Mouse (Mus musculus) heart, postnatal 25 days (tissue): ENCODE results near the gene AC134908.4. TPM values are rescaled to one million over a fixed set of nuclear protein-coding genes. Genes with fewer than 3 reads are reported as not detected.

ENCODE experiments used
- DNase-seq: peaks from one replicate; pipeline ENCODE4 v3.0.0; 2022; ENCODE audit warnings: low spot score
- intact Hi-C: fragments of 180-260 bp; cut with DNase I; formaldehyde crosslinking; loops from one replicate; pipeline ENCODE4 v1.15.1; 2025
- total RNA-seq, 2 experiments: library from RNA; stranded (reverse); gene quantifications; 2 replicates each; pipeline ENCODE4 v1.2.3; 2021

AC134908.4 gene
- total RNA-seq, 2 experiments from 2014 or later = 0.53 TPM; not detected in 1

DNA sequence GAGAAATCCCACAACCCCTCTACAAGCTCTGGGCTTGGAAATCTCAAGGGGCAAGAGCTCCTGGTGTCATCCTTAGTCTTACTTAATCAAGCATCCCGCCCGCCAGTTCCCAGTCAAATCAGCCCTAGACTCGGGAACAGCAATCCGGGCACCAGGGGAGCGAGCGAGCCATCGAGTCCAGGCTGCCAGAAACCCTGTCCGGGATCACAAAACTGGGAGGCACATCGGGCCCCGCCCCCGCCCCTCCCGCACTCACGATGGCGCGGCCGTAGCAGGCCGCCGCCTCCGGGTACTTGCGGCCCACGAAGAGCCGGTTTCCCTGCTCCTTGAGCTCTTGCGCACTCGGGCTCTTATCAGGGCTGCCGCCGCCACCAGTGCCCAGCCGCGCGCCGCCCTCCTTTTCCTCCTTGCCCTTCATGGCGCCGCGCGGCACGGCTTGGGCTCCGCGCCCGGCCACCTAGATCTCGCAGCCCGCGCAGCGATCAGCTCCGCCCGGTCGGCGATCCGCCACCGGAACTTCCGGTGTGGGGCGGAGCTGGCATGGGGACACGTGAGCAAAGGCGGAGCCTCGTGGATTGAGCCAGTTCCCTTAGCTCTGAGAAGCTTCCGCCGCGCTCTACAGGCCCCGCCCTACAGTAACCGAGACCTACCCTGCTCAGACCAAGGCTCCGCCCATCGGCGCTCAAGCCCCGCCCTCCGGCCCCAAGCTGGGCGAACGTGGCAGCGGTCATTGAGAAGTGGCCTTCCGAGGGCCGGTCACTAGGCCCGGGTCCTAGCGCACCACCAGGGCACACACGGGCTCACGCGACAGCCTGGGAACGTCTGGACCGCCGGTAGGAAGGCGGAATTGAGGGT is 37.2 kb upstream of the AC134908.4 start:
- DNase-seq = peak; percentile 99
- intact Hi-C loops = loop anchor here (5.0 kb wide), 1 partner anchor 35 kb away; the partner anchor contains the start of gene Mcrip2

GRCm38 (mm10) chr17:25831451-25832281 is 36.2 kb upstream of the AC134908.4 start:
- DNase-seq = no peak
- intact Hi-C loops = loop anchor here (5.0 kb wide), 1 partner anchor 36 kb away; the partner anchor contains the start of gene Mcrip2

- no peak for DNase-seq
- intact Hi-C loops = loop anchor here (5.0 kb wide), 1 partner anchor 36 kb away; the partner anchor contains the start of gene Mcrip2
Measured at GRCm38 (mm10) chr17:25830806-25831431, 35.5 kb upstream of the AC134908.4 start.

GRCm38 (mm10) chr17:25830200-25830753 is 34.8 kb upstream of the AC134908.4 start:
- intact Hi-C loops = loop anchor here (5.0 kb wide), 1 partner anchor 37 kb away; the partner anchor contains the start of gene Mcrip2

DNA sequence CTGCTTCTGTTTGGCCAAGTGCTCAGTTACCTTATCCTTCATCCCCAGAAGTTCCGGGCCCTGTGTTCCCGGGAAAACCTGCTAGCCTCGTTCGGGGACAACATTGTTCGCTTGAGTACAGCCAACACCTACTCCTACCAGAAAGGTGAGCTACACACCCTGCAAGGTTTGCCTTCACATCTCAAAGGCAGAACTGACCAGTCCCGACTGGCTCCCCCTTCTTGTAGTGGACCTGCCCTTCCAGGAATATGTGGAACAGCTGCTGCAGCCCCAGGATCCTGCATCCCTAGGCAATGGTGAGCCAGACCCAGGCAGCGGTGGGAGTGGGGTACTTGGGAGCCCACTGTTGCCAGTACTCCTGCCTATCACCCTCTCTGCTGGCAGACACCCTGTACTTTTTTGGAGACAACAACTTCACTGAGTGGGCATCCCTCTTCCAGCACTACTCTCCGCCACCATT is 34.1 kb upstream of the AC134908.4 start:
- no peak for DNase-seq
- intact Hi-C loops = loop anchor here (5.0 kb wide), 1 partner anchor 38 kb away; the partner anchor contains the start of gene Mcrip2

More at GRCm38 (mm10) chr17:25830200-25830753, 34.8 kb upstream of the AC134908.4 start:
- no peak for DNase-seq

- peak; percentile 57 for DNase-seq
- intact Hi-C loops = no loop called here
Measured at GRCm38 (mm10) chr17:25828712-25829557, 33.5 kb upstream of the AC134908.4 start, which contains the start of gene Jmjd8. Jmjd8 (plus strand) TSS chr17:25828867.

DNA sequence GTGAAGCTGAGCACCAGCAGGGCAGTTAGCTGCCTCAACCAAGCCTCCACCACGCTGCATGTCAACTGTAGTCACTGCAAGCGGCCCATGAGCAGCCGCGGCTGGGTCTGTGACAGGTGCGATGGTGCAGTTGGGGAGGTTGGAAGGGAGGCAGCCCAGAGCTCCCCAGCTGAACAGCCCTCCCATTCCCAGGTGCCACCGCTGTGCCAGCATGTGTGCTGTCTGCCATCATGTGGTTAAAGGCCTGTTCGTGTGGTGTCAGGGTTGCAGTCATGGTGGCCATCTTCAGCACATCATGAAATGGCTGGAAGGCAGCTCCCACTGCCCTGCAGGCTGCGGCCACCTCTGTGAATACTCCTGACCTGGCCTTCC is 32.8 kb upstream of the AC134908.4 start:
- DNase-seq = no peak
- intact Hi-C loops = no loop called here

DNA sequence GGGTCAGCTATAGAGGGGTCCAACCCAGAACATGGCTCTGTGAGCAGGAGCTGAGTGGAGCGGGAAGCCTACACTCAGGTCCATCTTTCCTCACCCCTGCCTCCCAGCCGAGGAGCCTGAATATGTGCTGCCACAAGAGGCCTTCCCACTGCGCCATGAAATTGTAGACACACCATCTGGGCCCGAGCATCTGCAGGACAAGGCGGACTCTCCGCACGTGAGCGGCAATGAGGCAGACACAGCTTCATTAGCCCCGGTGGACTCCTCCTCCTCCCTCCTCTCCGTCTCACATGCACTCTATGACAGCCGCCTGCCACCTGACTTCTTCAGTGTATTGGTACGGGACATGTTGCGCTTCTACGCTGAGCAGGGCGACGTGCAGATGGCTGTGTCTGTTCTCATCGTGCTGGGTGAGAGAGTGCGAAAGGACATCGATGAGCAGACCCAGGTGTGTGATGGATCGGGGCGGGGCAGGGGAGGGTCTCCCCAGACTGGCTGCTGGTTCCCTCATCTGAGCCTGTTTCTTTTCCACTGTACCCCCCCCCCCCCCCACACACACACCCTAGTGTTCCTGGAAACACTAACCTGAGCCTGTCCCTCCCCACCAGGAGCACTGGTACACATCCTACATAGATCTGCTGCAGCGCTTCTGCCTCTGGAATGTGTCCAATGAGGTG is 32.2 kb upstream of the AC134908.4 start:
- intact Hi-C loops = no loop called here
- DNase-seq = no peak

DNA sequence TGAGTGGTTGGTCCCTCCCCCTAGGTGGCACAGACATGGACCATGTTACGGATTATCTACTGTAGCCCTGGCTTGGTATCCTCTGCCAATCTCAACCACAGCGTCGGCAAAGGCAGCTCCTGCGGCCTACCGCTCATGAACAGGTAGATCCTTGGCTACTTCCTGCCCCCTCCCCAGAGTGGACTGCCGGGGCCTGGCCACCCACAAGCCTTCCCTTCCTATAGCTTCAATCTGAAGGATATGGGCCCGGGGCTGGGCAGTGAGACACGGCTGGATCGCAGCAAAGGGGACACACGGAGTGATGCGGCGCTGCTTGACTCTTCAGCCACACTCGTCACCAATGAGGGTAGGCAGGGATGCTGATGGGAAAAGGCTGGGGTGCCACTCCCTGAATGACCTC is 31.6 kb upstream of the AC134908.4 start:
- intact Hi-C loops = no loop called here
- no peak for DNase-seq

GRCm38 (mm10) chr17:25825984-25826570 is 30.6 kb upstream of the AC134908.4 start:
- DNase-seq = no peak
- intact Hi-C loops = no loop called here

GRCm38 (mm10) chr17:25825311-25825710 is 29.9 kb upstream of the AC134908.4 start:
- no peak for DNase-seq
- intact Hi-C loops = no loop called here

- intact Hi-C loops = no loop called here
Measured at GRCm38 (mm10) chr17:25824362-25825142, 29.1 kb upstream of the AC134908.4 start.

GRCm38 (mm10) chr17:25823452-25823851 is 28.0 kb upstream of the AC134908.4 start, which contains the start of gene Wdr24:
Wdr24 (plus strand) TSS chr17:25823627.
- DNase-seq = no peak
- intact Hi-C loops = loop anchor here (2.0 kb wide), 1 partner anchor 27 kb away; the partner anchor contains the start of gene Metrn

More at GRCm38 (mm10) chr17:25824362-25825142, 29.1 kb upstream of the AC134908.4 start:
- no peak for DNase-seq

DNA sequence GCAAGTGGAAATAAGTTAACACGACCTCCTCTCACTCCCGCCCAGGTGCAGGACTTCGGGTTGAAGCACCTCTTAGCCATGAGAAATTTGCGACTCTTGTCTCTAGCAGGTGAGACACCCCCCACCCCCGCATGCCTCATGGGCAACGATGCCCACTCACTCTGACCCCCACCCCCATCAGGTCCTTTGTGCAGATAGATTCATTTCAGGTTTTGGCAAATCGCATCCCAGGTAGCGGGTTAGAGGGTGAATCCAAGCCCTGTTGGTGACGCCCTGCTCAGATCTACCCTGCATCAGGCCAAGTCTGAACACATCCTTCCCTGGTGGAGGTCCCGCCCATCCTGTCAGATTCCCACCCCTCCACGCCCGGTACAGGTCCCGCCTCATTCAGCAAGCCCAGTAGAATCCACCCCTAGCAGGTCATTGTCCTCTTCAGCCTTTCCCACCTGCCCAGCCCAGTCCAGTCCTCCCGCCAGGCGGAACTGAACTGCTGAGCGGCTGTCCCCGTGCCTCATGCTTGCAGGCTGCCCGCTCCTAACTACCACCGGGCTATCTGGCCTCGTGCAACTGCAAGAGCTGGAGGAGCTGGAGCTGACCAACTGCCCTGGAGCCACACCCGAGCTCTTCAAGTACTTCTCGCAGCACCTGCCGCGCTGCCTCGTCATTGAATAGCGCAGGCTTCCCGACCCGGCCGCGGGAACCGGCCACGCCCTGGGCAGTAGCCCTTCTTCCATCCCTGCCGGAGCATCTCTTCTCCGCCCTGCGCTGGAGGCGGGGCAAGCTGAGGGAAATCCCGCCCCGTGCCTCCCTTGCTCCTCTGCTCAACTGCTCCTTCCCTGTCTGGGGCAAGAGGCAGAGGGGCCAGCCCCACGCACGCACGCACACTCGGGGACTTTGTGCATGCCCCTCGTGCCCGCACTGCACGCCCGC is 23.7 kb upstream of the AC134908.4 start:
- no peak for DNase-seq
- intact Hi-C loops = no loop called here

- DNase-seq = no peak
- intact Hi-C loops = no loop called here
Measured at GRCm38 (mm10) chr17:25817662-25818061, 22.2 kb upstream of the AC134908.4 start.

GRCm38 (mm10) chr17:25813471-25813870 is 18.0 kb upstream of the AC134908.4 start:
- no peak for DNase-seq
- intact Hi-C loops = no loop called here
